Mouse (Mus musculus) kidney, postnatal 0 days (tissue): Measurements from ENCODE around the gene Bag2. TPM values are rescaled to one million over a fixed set of nuclear protein-coding genes. Genes with fewer than 3 reads are reported as not detected.

Experiments used
- ATAC-seq: fragments of 200-750 bp; cut with Nextera tagmentation; replicated peaks from 2 replicates; pipeline ENCODE4 v1.8.0; 2017; ENCODE audit warnings: low read depth, moderate number of reproducible peaks, moderate TSS enrichment, moderate library complexity; ENCODE audit not compliant: low FRiP score
- DNase-seq: peaks from one replicate; pipeline ENCODE4 v3.0.0-alpha.2; 2016; ENCODE audit warnings: low spot score
- H3K27ac ChIP-seq: fragments of 300-500 bp; sonication (generic); 2 replicates; pipeline ENCODE4 v1.5.1; 2014; ENCODE audit warnings: mild to moderate bottlenecking
- H3K27me3 ChIP-seq: fragments of 300-500 bp; sonication (generic); 2 replicates; pipeline ENCODE4 v1.6.1; 2014; ENCODE audit warnings: low read length, mixed read lengths; ENCODE audit not compliant: insufficient read depth
- H3K36me3 ChIP-seq: fragments of 300-500 bp; sonication (generic); 2 replicates; pipeline ENCODE4 v1.6.1; 2014; ENCODE audit warnings: low read length, mixed read lengths; ENCODE audit not compliant: insufficient read depth
- H3K4me1 ChIP-seq: fragments of 300-500 bp; sonication (generic); replicated peaks from 2 replicates; pipeline ENCODE4 v1.6.1; 2014; ENCODE audit warnings: antibody characterized with exemption, low read length, mixed read lengths; ENCODE audit not compliant: insufficient read depth
- H3K4me2 ChIP-seq: fragments of 300-500 bp; sonication (generic); 2 replicates; pipeline ENCODE4 v1.6.1; 2014; ENCODE audit warnings: mild to moderate bottlenecking, low read length, moderate library complexity, mixed read lengths
- H3K4me3 ChIP-seq: fragments of 300-500 bp; sonication (generic); replicated peaks from 2 replicates; pipeline ENCODE4 v1.5.1; 2014; ENCODE audit warnings: low read depth, low read length
- H3K9ac ChIP-seq: fragments of 300-500 bp; sonication (generic); 2 replicates; pipeline ENCODE4 v1.6.1; 2014; ENCODE audit warnings: low read depth, low read length
- H3K9me3 ChIP-seq: fragments of 300-500 bp; sonication (generic); replicated peaks from 2 replicates; pipeline ENCODE4 v1.6.1; 2016; ENCODE audit warnings: low read length, inconsistent platforms, mixed read lengths
- CTCF ChIP-seq: IDR thresholded peaks from 2 replicates; pipeline ENCODE4 v1.5.1; 2016; ENCODE audit warnings: antibody characterized with exemption, low read depth, mild to moderate bottlenecking, moderate library complexity
- WGBS: fragments of 180-500 bp; shearing (Covaris S2); extraction: QIAGEN DNeasy Blood & Tissue Kit; methylation state at CpG from one replicate; pipeline ENCODE4 v1.1.7; 2014; 5-methylcytosine and 5-hydroxymethylcytosine counted together
- polyA plus RNA-seq: library from polyadenylated mRNA; unstranded; fragments of >200 nt; fragmentation: Nextera tagmentation; extraction: Ambion mirVana; gene quantifications from 2 replicates; pipeline ENCODE4 v1.2.1, GENCODE M21; 2015

Bag2 gene
- polyA plus RNA-seq, 1 experiment from 2014 or later: 76.9 TPM

DNA sequence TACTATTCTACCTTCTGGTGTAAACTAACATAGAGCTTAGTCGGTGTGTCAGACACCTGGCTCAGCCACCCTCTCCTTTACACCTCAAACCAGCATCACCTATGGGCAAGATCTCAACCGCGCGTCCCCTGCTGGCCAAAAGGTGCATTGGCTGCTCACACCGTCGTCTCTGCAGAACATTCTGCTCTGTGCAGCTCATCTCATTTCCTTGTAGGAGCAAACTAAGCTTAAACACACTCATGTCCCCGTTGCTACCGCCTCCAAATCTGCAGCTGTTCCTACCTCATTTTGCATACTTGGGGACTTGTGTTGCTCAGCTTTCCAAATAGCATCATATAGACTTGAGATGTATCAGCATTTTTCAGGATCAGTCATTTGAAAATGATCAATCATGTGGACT, 14.7 kb downstream of the Bag2 start:
- H3K27ac ChIP-seq: no peak overlapping the region
- 28% methylated on average over 8 of the region's 8 CpGs for WGBS
- H3K4me3 ChIP-seq: no peak overlapping the region
- 0 out of 2 replicates have a peak, but pooled peaks cover 28% of the 10 kb centered on the region for H3K36me3 ChIP-seq
- no peak overlapping the region for H3K9ac ChIP-seq
- no peaks in the 10 kb centered on the region for H3K4me1 ChIP-seq
- H3K9me3 ChIP-seq: no peaks in the 10 kb centered on the region
- peak; percentile 59 for DNase-seq
- no peak overlapping the region for H3K4me2 ChIP-seq
- no peaks in the 10 kb centered on the region for H3K27me3 ChIP-seq
- peak; percentile 75 for TF ChIP-seq CTCF
- no peak for ATAC-seq

DNA sequence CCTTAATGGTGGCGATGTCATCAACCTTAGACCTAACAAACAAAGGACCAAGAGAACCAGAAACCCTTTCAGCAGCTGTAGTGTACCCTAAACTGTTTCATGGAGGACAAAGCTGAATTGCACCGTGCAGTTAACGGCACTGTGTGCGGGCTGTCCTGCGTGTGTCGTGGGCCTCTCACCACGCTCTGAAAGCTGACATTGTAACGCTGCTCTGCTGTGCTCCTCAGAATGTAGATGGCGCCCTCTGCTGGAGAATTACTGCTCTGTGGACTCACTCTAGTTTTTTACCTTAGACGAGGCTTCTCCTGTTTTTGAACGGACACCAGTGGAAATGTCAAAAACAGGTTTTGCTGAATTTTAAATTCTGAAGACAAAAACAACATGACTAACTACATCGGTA, 18.3 kb downstream of the Bag2 start:
- H3K36me3 ChIP-seq: peaks cover 26% of the 10 kb centered on the region; the same call in 1 of the 2 replicates
- no peaks in the 10 kb centered on the region for H3K9me3 ChIP-seq
- H3K27ac ChIP-seq: no peak overlapping the region
- WGBS: 29% methylated on average over 12 of the region's 12 CpGs
- H3K27me3 ChIP-seq: no peaks in the 10 kb centered on the region
- H3K4me2 ChIP-seq: no peak overlapping the region
- peak; percentile 97 for TF ChIP-seq CTCF
- no peak overlapping the region for H3K4me3 ChIP-seq
- no peaks in the 10 kb centered on the region for H3K4me1 ChIP-seq
- ATAC-seq (peak; percentile 68; the same call in 1 of the 2 replicates), DNase-seq (peak; percentile 91)
- H3K9ac ChIP-seq: no peak overlapping the region

DNA sequence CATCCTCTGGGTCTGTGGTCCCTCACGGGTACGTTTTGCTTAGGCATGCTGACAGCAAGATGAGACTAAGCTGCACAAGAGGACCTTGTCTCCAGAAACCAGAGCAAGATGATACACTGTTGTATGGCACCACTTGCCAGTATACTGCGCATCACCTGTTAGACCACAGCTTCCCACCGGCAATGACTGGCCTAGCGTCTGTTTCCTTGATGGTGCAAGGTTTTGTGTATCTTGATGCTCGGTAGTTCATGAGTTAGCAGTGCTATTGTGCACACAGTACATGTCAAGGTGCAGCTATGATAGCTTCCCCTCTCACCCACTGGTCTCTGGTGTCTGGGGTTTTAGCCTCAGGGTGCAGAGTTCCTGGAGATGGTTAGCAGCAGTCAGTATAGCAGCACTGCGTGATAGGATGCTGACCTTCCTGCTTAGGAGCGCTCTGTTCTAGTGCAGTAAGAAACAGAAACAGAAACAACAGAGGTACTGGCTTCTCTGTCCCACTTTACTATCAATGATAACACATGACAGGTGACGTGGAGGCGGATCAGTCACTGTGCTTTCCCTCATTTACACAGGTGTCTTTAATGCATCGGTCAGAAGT, 18.8 kb downstream of the Bag2 start:
- 83% methylated on average over 11 of the region's 11 CpGs for WGBS
- no peaks in the 10 kb centered on the region for H3K27me3 ChIP-seq
- no peak for TF ChIP-seq CTCF
- no peaks in the 10 kb centered on the region for H3K9me3 ChIP-seq
- no peak overlapping the region for H3K4me2 ChIP-seq
- no peak overlapping the region for H3K4me3 ChIP-seq
- H3K4me1 ChIP-seq: no peaks in the 10 kb centered on the region
- peaks cover 26% of the 10 kb centered on the region; the same call in 1 of the 2 replicates for H3K36me3 ChIP-seq
- H3K9ac ChIP-seq: no peak overlapping the region
- H3K27ac ChIP-seq: no peak overlapping the region
- DNase-seq (no peak), ATAC-seq (no peak)

DNA sequence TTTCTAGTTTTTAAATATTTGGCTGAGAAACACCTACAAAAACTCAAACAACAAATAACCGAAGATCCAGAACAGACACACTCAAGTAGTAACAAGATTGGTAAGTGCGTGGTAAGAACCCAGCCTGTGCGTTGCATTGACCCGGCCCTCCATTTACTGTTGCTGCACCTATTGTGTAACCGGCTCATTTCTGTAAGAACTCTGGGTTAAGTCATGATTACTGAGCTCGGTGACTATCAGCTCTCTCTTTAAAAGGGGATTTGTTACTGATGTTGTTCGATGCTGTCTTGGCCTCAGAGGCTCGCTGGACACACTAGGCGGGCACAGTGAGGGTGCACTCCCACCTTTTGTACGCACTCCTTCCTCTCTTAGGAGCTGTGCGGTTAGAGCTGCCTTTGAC, 19.3 kb downstream of the Bag2 start:
- Histone ChIP-seq H3K9me3 (no peaks in the 10 kb centered on the region), H3K27me3 (no peaks in the 10 kb centered on the region), H3K36me3 (peaks cover 26% of the 10 kb centered on the region; the same call in 1 of the 2 replicates), H3K27ac (no peak overlapping the region), H3K4me2 (no peak overlapping the region), H3K4me3 (no peak overlapping the region), H3K9ac (no peak overlapping the region), H3K4me1 (no peaks in the 10 kb centered on the region)
- TF ChIP-seq CTCF: no peak
- DNase-seq (no peak), ATAC-seq (no peak)
- 91% methylated on average over 11 of the region's 11 CpGs for WGBS

DNA sequence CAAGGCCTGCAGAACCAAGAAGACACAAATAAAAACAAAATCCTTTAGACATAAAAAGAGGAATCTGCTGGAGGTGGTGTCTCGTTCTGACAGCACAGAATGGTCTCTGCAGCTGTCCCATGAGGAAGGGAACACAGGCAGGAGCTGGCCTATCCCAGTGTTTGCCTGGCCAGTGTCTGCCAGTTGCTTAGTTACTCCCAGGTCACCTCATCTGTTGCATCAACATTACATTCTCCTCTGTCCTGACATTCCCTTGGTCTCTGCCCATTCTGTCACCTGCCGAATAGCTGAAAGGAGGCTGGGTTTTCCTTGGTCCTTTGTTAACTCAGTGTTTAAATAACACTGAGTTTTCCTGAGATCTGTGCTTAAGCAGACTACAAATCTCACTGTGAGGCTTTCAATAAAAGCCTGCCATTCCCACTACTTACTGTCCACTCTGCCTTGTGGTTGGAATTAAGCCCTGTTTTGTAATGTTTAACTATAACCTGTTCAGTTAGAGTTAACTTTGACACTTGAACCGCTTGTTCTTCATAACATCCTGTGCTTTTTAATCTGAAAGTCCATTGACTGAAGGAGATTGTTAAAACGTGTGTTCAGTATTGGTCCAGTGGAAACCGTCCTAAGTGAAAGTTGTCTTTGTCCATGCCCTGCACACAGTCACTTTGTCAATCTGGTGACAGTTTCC, 23.5 kb downstream of the Bag2 start:
- H3K36me3 ChIP-seq: peaks cover 39% of the 10 kb centered on the region
- peak; percentile 70 for ATAC-seq
- H3K4me1 ChIP-seq: no peaks in the 10 kb centered on the region

DNA sequence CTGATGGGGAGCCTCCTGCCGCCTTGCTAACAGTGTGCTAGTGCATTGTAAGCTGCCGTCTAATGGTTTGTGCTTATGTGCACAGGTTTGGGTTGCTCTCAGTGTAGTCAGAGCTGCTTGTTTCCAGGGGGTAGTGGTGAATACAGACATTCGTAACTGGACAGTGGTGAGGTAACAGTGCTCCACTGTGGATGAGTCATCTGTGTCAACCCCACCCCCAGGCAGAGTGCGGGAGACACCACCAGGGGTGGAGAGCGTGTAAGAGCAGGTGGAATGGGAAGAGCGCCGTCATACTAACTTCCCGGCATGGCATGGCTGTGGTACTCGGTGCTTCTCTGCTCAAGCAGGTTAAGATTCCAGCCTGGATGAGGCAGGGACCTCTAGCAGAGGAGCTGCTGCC, 24.6 kb downstream of the Bag2 start:
- no peaks in the 10 kb centered on the region for H3K9me3 ChIP-seq
- 84% methylated on average over 9 of the region's 9 CpGs for WGBS
- no peak overlapping the region for H3K9ac ChIP-seq
- peaks cover 37% of the 10 kb centered on the region for H3K36me3 ChIP-seq
- no peak overlapping the region for H3K4me2 ChIP-seq
- H3K4me3 ChIP-seq: no peak overlapping the region
- no peaks in the 10 kb centered on the region for H3K27me3 ChIP-seq
- DNase-seq (no peak), ATAC-seq (peak; percentile 62; the same call in 1 of the 2 replicates)
- H3K4me1 ChIP-seq: no peaks in the 10 kb centered on the region
- H3K27ac ChIP-seq: no peak overlapping the region
- no peak for TF ChIP-seq CTCF

More for the DNA sequence above, 23.5 kb downstream of the Bag2 start:
- H3K27me3 ChIP-seq: no peaks in the 10 kb centered on the region
- 72% methylated on average over 5 of the region's 5 CpGs for WGBS
- no peak overlapping the region for H3K4me3 ChIP-seq
- H3K9me3 ChIP-seq: no peaks in the 10 kb centered on the region
- peak overlapping the region; percentile 2; the same call in 1 of the 2 replicates for H3K27ac ChIP-seq
- no peak for DNase-seq
- TF ChIP-seq CTCF: no peak
- no peak overlapping the region for H3K9ac ChIP-seq
- no peak overlapping the region for H3K4me2 ChIP-seq
